7 mouse cellular contexts compared by ENCODE assay signal in the genomic region with DNA sequence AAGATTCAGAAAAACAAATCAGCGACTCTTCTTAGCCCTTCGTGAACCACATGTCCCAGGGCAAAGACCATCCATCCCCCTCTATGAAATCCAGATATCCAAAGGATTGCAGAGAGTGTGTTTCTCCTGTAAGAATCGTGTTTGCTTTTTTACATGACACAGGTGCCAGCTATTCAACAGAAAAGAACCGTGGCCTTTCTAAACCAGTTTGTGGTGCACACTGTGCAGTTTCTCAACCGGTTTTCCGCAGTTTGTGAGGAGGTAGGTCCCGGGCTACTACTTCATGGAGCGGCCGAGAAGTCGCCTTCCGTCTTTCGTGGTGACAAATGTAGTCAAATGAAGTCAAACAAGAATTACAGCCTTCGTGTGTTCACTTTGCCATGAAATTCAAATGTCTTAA. TPM values are rescaled to one million over a fixed set of nuclear protein-coding genes. Genes with fewer than 3 reads are reported as not detected.
DNase-seq lines count a peak whose midpoint lies in the region; ATAC-seq and TF ChIP-seq lines count a peak whose summit lies in the region.

No protein-coding gene starts in this region.

- TF ChIP-seq CTCF in left cerebral cortex, adult 2 months (IDR thresholded peaks at IDR 0.05): no peak
- TF ChIP-seq CTCF in hindbrain, postnatal 0 days (IDR thresholded peaks at IDR 0.05; ENCODE audit: low read depth): no peak

- peak overlapping the region; percentile 76 for H3K4me2 ChIP-seq in embryonic facial prominence, embryonic 14.5 days (ENCODE audit: low read depth, low read length)
- H3K4me2 ChIP-seq in hindbrain, postnatal 0 days (ENCODE audit: low read depth, low read length): peak overlapping the region; percentile 65
- peak overlapping the region; percentile 65 for H3K4me2 ChIP-seq in neural tube, embryonic 12.5 days (replicated peaks)

- H3K9me3 ChIP-seq in embryonic facial prominence, embryonic 14.5 days (ENCODE audit: control insufficient read depth, low read length): no peaks in the 10 kb centered on the region
- no peaks in the 10 kb centered on the region for H3K9me3 ChIP-seq in hindbrain, postnatal 0 days (ENCODE audit: low read length)
- no peaks in the 10 kb centered on the region for H3K9me3 ChIP-seq in neural tube, embryonic 12.5 days

- peak overlapping the region; percentile 72 for H3K4me3 ChIP-seq in left cerebral cortex, adult 2 months
- H3K4me3 ChIP-seq in embryonic facial prominence, embryonic 14.5 days (ENCODE audit: low read depth, low read length): peak overlapping the region; percentile 67
- H3K4me3 ChIP-seq in hindbrain, postnatal 0 days (ENCODE audit: low read length): peak overlapping the region; percentile 58
- peak overlapping the region; percentile 56 for H3K4me3 ChIP-seq in neural tube, embryonic 12.5 days

- peaks cover 4% of the 10 kb centered on the region; the same call in 1 of the 2 replicates for H3K4me1 ChIP-seq in embryonic facial prominence, embryonic 14.5 days (ENCODE audit: control insufficient read depth, insufficient read depth, low read length)
- H3K4me1 ChIP-seq in hindbrain, postnatal 0 days (ENCODE audit: insufficient read depth, low read length): peaks cover 4% of the 10 kb centered on the region; the same call in 1 of the 2 replicates
- peaks cover 3% of the 10 kb centered on the region for H3K4me1 ChIP-seq in neural tube, embryonic 12.5 days

- H3K36me3 ChIP-seq in embryonic facial prominence, embryonic 14.5 days (ENCODE audit: control insufficient read depth, insufficient read depth, low read length): 0 out of 2 replicates have a peak, but pooled peaks cover 13% of the 10 kb centered on the region
- H3K36me3 ChIP-seq in hindbrain, postnatal 0 days (ENCODE audit: insufficient read depth, low read length): no peaks in the 10 kb centered on the region
- H3K36me3 ChIP-seq in neural tube, embryonic 12.5 days: peaks cover 8% of the 10 kb centered on the region; the same call in 1 of the 2 replicates

- no peak overlapping the region for H3K27ac ChIP-seq in left cerebral cortex, adult 2 months
- H3K27ac ChIP-seq in embryonic facial prominence, embryonic 14.5 days (replicated peaks; ENCODE audit: low read depth, low read length): peak overlapping the region; percentile 86; the same call in 1 of the 2 replicates
- H3K27ac ChIP-seq in hindbrain, postnatal 0 days: peak overlapping the region; percentile 91
- no peak overlapping the region for H3K27ac ChIP-seq in neural tube, embryonic 12.5 days

- H3K27me3 ChIP-seq in embryonic facial prominence, embryonic 14.5 days (replicated peaks; ENCODE audit: control insufficient read depth, insufficient read depth, low read length): no peaks in the 10 kb centered on the region
- no peaks in the 10 kb centered on the region for H3K27me3 ChIP-seq in hindbrain, postnatal 0 days (ENCODE audit: insufficient read depth, low read length)
- no peaks in the 10 kb centered on the region for H3K27me3 ChIP-seq in neural tube, embryonic 12.5 days (replicated peaks)

- DNase-seq in left cerebral cortex, adult 2 months (ENCODE audit: extremely low spot score in 1 of 2, low spot score in 2 of 2): no peak
- DNase-seq in left cerebral cortex, adult 8-10 months (ENCODE audit: low spot score in 2 of 2): no peak
- DNase-seq in embryonic facial prominence, embryonic 14.5 days (ENCODE audit: low spot score): no peak
- no peak for DNase-seq in hindbrain, postnatal 0 days (ENCODE audit: low spot score)
- no peak for DNase-seq in spleen, postnatal 10 days (ENCODE audit: low spot score in 2 of 2)
- no peak for DNase-seq in urinary bladder, adult 2 months (ENCODE audit: low spot score)

- peak overlapping the region; percentile 85 for H3K9ac ChIP-seq in embryonic facial prominence, embryonic 14.5 days (ENCODE audit: low read depth, low read length)
- peak overlapping the region; percentile 76 for H3K9ac ChIP-seq in hindbrain, postnatal 0 days (replicated peaks; ENCODE audit: low read length)
- H3K9ac ChIP-seq in neural tube, embryonic 12.5 days: peak overlapping the region; percentile 68

- intact Hi-C loops in left cerebral cortex, adult 2 months (cut with DNase I): no loop called here

- 71% methylated on average over 13 of the region's 13 CpGs for WGBS in embryonic facial prominence, embryonic 14.5 days
- WGBS in hindbrain, postnatal 0 days: 73% methylated on average over 13 of the region's 13 CpGs
- WGBS in neural tube, embryonic 12.5 days: 78% methylated on average over 13 of the region's 13 CpGs

- no peak for ATAC-seq in embryonic facial prominence, embryonic 14.5 days (ENCODE audit: low read depth)
- ATAC-seq in hindbrain, postnatal 0 days: no peak
- ATAC-seq in neural tube, embryonic 12.5 days (ENCODE audit: low FRiP score, low read depth): peak; percentile 26

RNA-seq across cellular contexts. Expression of a gene that starts 0.8 kb away (rescaled TPM):
- total RNA-seq in left cerebral cortex, adult 2 months (2021): 10 to 100 TPM; 20.1 to 23.0 TPM
- total RNA-seq in left cerebral cortex, adult 8-10 months (2022): 10 to 100 TPM; 27.1 to 30.7 (median 27.2) TPM
- 65.5 and 65.9 TPM in 2 replicates for polyA plus RNA-seq in embryonic facial prominence, embryonic 14.5 days (2014; fragmentation: Nextera tagmentation; extraction: Ambion mirVana)
- total RNA-seq in hindbrain, postnatal 0 days (2014; rRNA removed): 11.6 and 14.7 TPM in 2 replicates
- polyA plus RNA-seq in hindbrain, postnatal 0 days (2015; fragmentation: Nextera tagmentation; extraction: Ambion mirVana): 45.0 and 45.8 TPM in 2 replicates
- polyA plus RNA-seq in neural tube, embryonic 12.5 days (2016; fragmentation: Nextera tagmentation; extraction: Ambion mirVana): 40.2 and 41.9 TPM in 2 replicates
- polyA plus RNA-seq in urinary bladder, adult 2 months (2012; rRNA removed): 47.0 and 50.1 TPM in 2 replicates

RNA-seq across cellular contexts. Expression of a gene that starts 54.9 kb away (rescaled TPM):
- total RNA-seq in left cerebral cortex, adult 2 months (2021): 1 to 10 TPM; 6.8 to 6.9 TPM
- 1 to 10 TPM; 7.7 to 9.5 (median 8.2) TPM for total RNA-seq in left cerebral cortex, adult 8-10 months (2022)
- polyA plus RNA-seq in embryonic facial prominence, embryonic 14.5 days (2014; fragmentation: Nextera tagmentation; extraction: Ambion mirVana): 64.9 and 76.5 TPM in 2 replicates
- total RNA-seq in hindbrain, postnatal 0 days (2014; rRNA removed): 8.9 and 10.6 TPM in 2 replicates
- polyA plus RNA-seq in hindbrain, postnatal 0 days (2015; fragmentation: Nextera tagmentation; extraction: Ambion mirVana): 17.8 and 21.7 TPM in 2 replicates
- polyA plus RNA-seq in neural tube, embryonic 12.5 days (2016; fragmentation: Nextera tagmentation; extraction: Ambion mirVana): 60.3 and 60.4 TPM in 2 replicates
- polyA plus RNA-seq in urinary bladder, adult 2 months (2012; rRNA removed): 13.8 and 17.4 TPM in 2 replicates

RNA-seq across cellular contexts. Expression of a gene that starts 54.9 kb away (rescaled TPM):
- total RNA-seq in left cerebral cortex, adult 2 months (2021): under 1 TPM; 0.54 to 0.72 TPM
- 1 to 10 TPM in 3 of 4 experiments, under 1 TPM in 1; 0.72 to 2.1 (median 1.4) TPM for total RNA-seq in left cerebral cortex, adult 8-10 months (2022)
- polyA plus RNA-seq in embryonic facial prominence, embryonic 14.5 days (2014; fragmentation: Nextera tagmentation; extraction: Ambion mirVana): 10.4 and 14.0 TPM in 2 replicates
- 3.3 and 5.5 TPM in 2 replicates for total RNA-seq in hindbrain, postnatal 0 days (2014; rRNA removed)
- 1.3 and 1.6 TPM in 2 replicates for polyA plus RNA-seq in hindbrain, postnatal 0 days (2015; fragmentation: Nextera tagmentation; extraction: Ambion mirVana)
- polyA plus RNA-seq in neural tube, embryonic 12.5 days (2016; fragmentation: Nextera tagmentation; extraction: Ambion mirVana): 7.8 and 7.9 TPM in 2 replicates
- polyA plus RNA-seq in urinary bladder, adult 2 months (2012; rRNA removed): 0.46 and 0.58 TPM in 2 replicates

Comparison
In these comparisons a context has a peak if more than half of its experiments do, and no peak if none do; other contexts are left out.
1. H3K27ac ChIP-seq: peak in embryonic facial prominence, embryonic 14.5 days (single experiment) and hindbrain, postnatal 0 days (single experiment); none in left cerebral cortex, adult 2 months (single experiment) and neural tube, embryonic 12.5 days (single experiment).
2. Peak in every context shown above with its lines, with median percentiles within 50 percentile points of each other: H3K4me3 ChIP-seq, H3K4me2 ChIP-seq and H3K9ac ChIP-seq.